Mouse (Mus musculus) embryonic fibroblast, embryonic 13.5 days (primary cell): Measurements from ENCODE around the gene Rps6ka6. TPM values are rescaled to one million over a fixed set of nuclear protein-coding genes. Genes with fewer than 3 reads are reported as not detected.

Experiments used
- H3K27ac ChIP-seq: 2 replicates; pipeline ENCODE4 v1.5.1; 2012; ENCODE audit warnings: low read length, control low read depth, inconsistent platforms; ENCODE audit not compliant: insufficient read depth
- H3K4me1 ChIP-seq: 2 replicates; pipeline ENCODE4 v1.6.1; 2011; ENCODE audit warnings: low read length; ENCODE audit not compliant: control insufficient read depth, insufficient read depth
- H3K4me3 ChIP-seq: 2 replicates; pipeline ENCODE4 v1.5.1; 2011; ENCODE audit warnings: mild to moderate bottlenecking, control low read depth, low read length; ENCODE audit not compliant: insufficient read depth
- CTCF ChIP-seq: IDR thresholded peaks from 2 replicates; pipeline ENCODE4 v1.5.1; 2011; ENCODE audit warnings: mild to moderate bottlenecking, control low read depth, low read length, moderate library complexity, borderline replicate concordance; ENCODE audit not compliant: insufficient read depth
- POLR2A ChIP-seq: IDR thresholded peaks from 2 replicates; pipeline ENCODE4 v1.6.1; 2011; ENCODE audit warnings: low read depth, mild to moderate bottlenecking, control low read depth, low read length, moderate library complexity
- polyA plus RNA-seq: library from polyadenylated mRNA; stranded (reverse); fragments of >200 nt; gene quantifications from 2 replicates; pipeline ENCODE4 v1.2.4, GENCODE M21; 2011; ENCODE audit warnings: low read depth; ENCODE audit not compliant: missing spikeins, insufficient read length

Rps6ka6 gene
- 1.3 and 2.6 TPM in 2 replicates for polyA plus RNA-seq

GRCm38 (mm10) chrX:111537859-111538258, at the start of gene Rps6ka6:
Rps6ka6 (minus strand) TSS chrX:111537959.
- no peak within 1 kb of the TSS for H3K4me3 ChIP-seq
- TF ChIP-seq POLR2A (no peak), CTCF (no peak)
- H3K27ac ChIP-seq = no peak within 1 kb of the TSS
- no peaks in the 10 kb centered on the region for H3K4me1 ChIP-seq

GRCm38 (mm10) chrX:111577044-111577443, 39.3 kb upstream of the Rps6ka6 start:
- no peaks in the 10 kb centered on the region for H3K4me1 ChIP-seq
- H3K27ac ChIP-seq = no peak overlapping the region
- no peak for TF ChIP-seq POLR2A
- no peak for TF ChIP-seq CTCF
- H3K4me3 ChIP-seq = no peak overlapping the region

- TF ChIP-seq CTCF (no peak), POLR2A (no peak)
- no peak overlapping the region for H3K27ac ChIP-seq
- no peak overlapping the region for H3K4me3 ChIP-seq
- H3K4me1 ChIP-seq = no peaks in the 10 kb centered on the region
Observed at GRCm38 (mm10) chrX:111518206-111518605, 19.6 kb downstream of the Rps6ka6 start.

GRCm38 (mm10) chrX:111463565-111464093, 74.1 kb downstream of the Rps6ka6 start:
- Histone ChIP-seq H3K27ac (no peak overlapping the region), H3K4me3 (peak overlapping the region; percentile 34), H3K4me1 (no peaks in the 10 kb centered on the region)
- TF ChIP-seq CTCF = no peak

- TF ChIP-seq POLR2A (no peak), CTCF (no peak)
- Histone ChIP-seq H3K4me1 (no peaks in the 10 kb centered on the region), H3K4me3 (peak overlapping the region; percentile 56), H3K27ac (no peak overlapping the region)
Observed at GRCm38 (mm10) chrX:111462833-111463564, 74.8 kb downstream of the Rps6ka6 start.

- peak overlapping the region; percentile 56 for H3K4me3 ChIP-seq
- H3K27ac ChIP-seq = no peak overlapping the region
- no peaks in the 10 kb centered on the region for H3K4me1 ChIP-seq
- no peak for TF ChIP-seq POLR2A
- no peak for TF ChIP-seq CTCF
Observed at GRCm38 (mm10) chrX:111462495-111462832, 75.3 kb downstream of the Rps6ka6 start.

GRCm38 (mm10) chrX:111462092-111462491, 75.7 kb downstream of the Rps6ka6 start:
- TF ChIP-seq POLR2A (no peak), CTCF (no peak)
- Histone ChIP-seq H3K4me1 (no peaks in the 10 kb centered on the region), H3K27ac (no peak overlapping the region), H3K4me3 (peak overlapping the region; percentile 56)

- TF ChIP-seq CTCF = no peak
- TF ChIP-seq POLR2A = no peak
- no peak overlapping the region for H3K4me3 ChIP-seq
- H3K4me1 ChIP-seq = no peaks in the 10 kb centered on the region
- no peak overlapping the region for H3K27ac ChIP-seq
Observed at GRCm38 (mm10) chrX:111460166-111460565, 77.6 kb downstream of the Rps6ka6 start.

- no peak overlapping the region for H3K4me3 ChIP-seq
- TF ChIP-seq CTCF = no peak
- no peak for TF ChIP-seq POLR2A
- no peak overlapping the region for H3K27ac ChIP-seq
- no peaks in the 10 kb centered on the region for H3K4me1 ChIP-seq
Observed at GRCm38 (mm10) chrX:111436571-111436970, 101.2 kb downstream of the Rps6ka6 start.

GRCm38 (mm10) chrX:111414775-111415174, 123.0 kb downstream of the Rps6ka6 start:
- H3K4me3 ChIP-seq = no peak overlapping the region
- no peak for TF ChIP-seq POLR2A
- TF ChIP-seq CTCF = no peak

GRCm38 (mm10) chrX:111404816-111405215, 132.9 kb downstream of the Rps6ka6 start:
- Histone ChIP-seq H3K4me1 (no peaks in the 10 kb centered on the region), H3K4me3 (no peak overlapping the region), H3K27ac (no peak overlapping the region)
- no peak for TF ChIP-seq CTCF
- no peak for TF ChIP-seq POLR2A

More at GRCm38 (mm10) chrX:111414775-111415174, 123.0 kb downstream of the Rps6ka6 start:
- Histone ChIP-seq H3K4me1 (no peaks in the 10 kb centered on the region), H3K27ac (no peak overlapping the region)
